Mouse (Mus musculus) kidney, adult 2 months (tissue): Measurements from ENCODE around the gene Tfb2m. TPM values are rescaled to one million over a fixed set of nuclear protein-coding genes. Genes with fewer than 3 reads are reported as not detected.

Source experiments
- DNase-seq: peaks from one replicate; pipeline ENCODE4 v3.0.0; 2021
- H3K27ac ChIP-seq: fragments of 200-500 bp; 2 replicates; pipeline ENCODE4 v1.5.1; 2012; ENCODE audit warnings: low read depth, low read length, control low read depth, inconsistent platforms; ENCODE audit not compliant: insufficient read depth
- H3K27me3 ChIP-seq: fragments of 200-500 bp; replicated peaks from 2 replicates; pipeline ENCODE4 v1.6.1; 2012; ENCODE audit warnings: mild to moderate bottlenecking, moderate library complexity, low read length, inconsistent platforms; ENCODE audit not compliant: control insufficient read depth, insufficient read depth
- H3K36me3 ChIP-seq: fragments of 200-500 bp; 2 replicates; pipeline ENCODE4 v1.6.1; 2012; ENCODE audit warnings: mild to moderate bottlenecking, moderate library complexity, low read length, inconsistent platforms; ENCODE audit not compliant: control insufficient read depth, insufficient read depth
- H3K4me1 ChIP-seq: fragments of 200-500 bp; 2 replicates; pipeline ENCODE4 v1.6.1; 2011; ENCODE audit warnings: low read length; ENCODE audit not compliant: control insufficient read depth, insufficient read depth
- H3K4me3 ChIP-seq: fragments of 200-500 bp; 2 replicates; pipeline ENCODE4 v1.5.1; 2011; ENCODE audit warnings: mild to moderate bottlenecking, low read depth, low read length, control low read depth; ENCODE audit not compliant: insufficient read depth
- CTCF ChIP-seq: fragments of 200-500 bp; conservative IDR thresholded peaks from 2 replicates; pipeline ENCODE4 v1.5.1; 2011; ENCODE audit warnings: low read depth, mild to moderate bottlenecking, control low read depth, low read length, moderate library complexity, mixed read lengths; ENCODE audit not compliant: insufficient read depth, insufficient read length
- POLR2A ChIP-seq: fragments of 200-500 bp; IDR thresholded peaks from one replicate; pipeline ENCODE4 v1.6.1; 2011; ENCODE audit warnings: low read depth, low read length, control low read depth
- WGBS: fragments of 180-500 bp; shearing (Covaris S2); methylation state at CpG from one replicate; pipeline ENCODE4 v1.1.7; 2018; 5-methylcytosine and 5-hydroxymethylcytosine counted together
- polyA plus RNA-seq: library from polyadenylated mRNA; depleted of rRNA; stranded (reverse); fragments of >200 nt; gene quantifications from 2 replicates; pipeline ENCODE4 v1.2.3, GENCODE M21; 2012

Tfb2m gene
- polyA plus RNA-seq, 1 experiment, result 18.8 TPM

- DNase-seq, result no peak
- Histone ChIP-seq H3K27ac (no peak overlapping the region), H3K4me1 (peaks cover 23% of the 10 kb centered on the region), H3K36me3 (no peaks in the 10 kb centered on the region), H3K4me3 (no peak overlapping the region), H3K27me3 (no peaks in the 10 kb centered on the region)
- TF ChIP-seq POLR2A (no peak), CTCF (no peak)
- 93% methylated on average over 4 of the region's 4 CpGs for WGBS
These were observed 38.2 kb upstream of the Tfb2m start for GRCm38 (mm10) chr1:179584220-179584619.

- TF ChIP-seq POLR2A, result no peak
- TF ChIP-seq CTCF, result no peak
- Histone ChIP-seq H3K27ac (no peak overlapping the region), H3K36me3 (no peaks in the 10 kb centered on the region), H3K4me3 (no peak overlapping the region), H3K27me3 (no peaks in the 10 kb centered on the region), H3K4me1 (peaks cover 22% of the 10 kb centered on the region)
- 93% methylated on average over 3 of the region's 3 CpGs for WGBS
- no peak for DNase-seq
These were observed 37.0 kb upstream of the Tfb2m start for GRCm38 (mm10) chr1:179583090-179583489.

DNA sequence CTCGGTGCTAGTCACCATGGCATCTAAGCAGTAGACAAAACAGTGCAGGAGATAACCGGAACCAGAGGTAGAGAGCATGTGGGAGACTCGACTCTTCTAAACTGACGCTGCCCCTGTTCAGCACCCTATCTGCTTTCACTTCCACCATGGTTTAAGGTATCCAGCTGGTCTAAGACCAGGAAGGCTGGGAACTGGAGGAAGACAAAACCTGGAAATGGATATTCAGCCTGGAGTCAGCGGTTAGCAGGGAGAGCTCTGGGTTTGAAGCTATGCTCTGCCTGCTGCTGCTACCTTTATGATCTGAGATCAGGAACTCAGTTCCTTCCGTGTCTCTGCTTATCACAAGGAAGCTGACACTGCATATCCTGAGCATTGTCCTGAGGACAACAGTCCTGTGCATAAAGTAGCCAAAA is 36.0 kb upstream of the Tfb2m start:
- Histone ChIP-seq H3K4me3 (no peak overlapping the region), H3K27me3 (no peaks in the 10 kb centered on the region), H3K36me3 (no peaks in the 10 kb centered on the region), H3K27ac (no peak overlapping the region), H3K4me1 (peaks cover 12% of the 10 kb centered on the region)
- WGBS, result 33% methylated on average over 6 of the region's 6 CpGs
- peak; percentile 49 for DNase-seq
- TF ChIP-seq CTCF, result no peak
- no peak for TF ChIP-seq POLR2A

GRCm38 (mm10) chr1:179581422-179581821 is 35.4 kb upstream of the Tfb2m start:
- Histone ChIP-seq H3K27ac (no peak overlapping the region), H3K4me3 (no peak overlapping the region), H3K4me1 (peaks cover 6% of the 10 kb centered on the region), H3K27me3 (no peaks in the 10 kb centered on the region), H3K36me3 (no peaks in the 10 kb centered on the region)
- no peak for TF ChIP-seq POLR2A
- no peak for TF ChIP-seq CTCF
- WGBS, result 71% methylated on average over 10 of the region's 10 CpGs
- DNase-seq, result no peak

DNA sequence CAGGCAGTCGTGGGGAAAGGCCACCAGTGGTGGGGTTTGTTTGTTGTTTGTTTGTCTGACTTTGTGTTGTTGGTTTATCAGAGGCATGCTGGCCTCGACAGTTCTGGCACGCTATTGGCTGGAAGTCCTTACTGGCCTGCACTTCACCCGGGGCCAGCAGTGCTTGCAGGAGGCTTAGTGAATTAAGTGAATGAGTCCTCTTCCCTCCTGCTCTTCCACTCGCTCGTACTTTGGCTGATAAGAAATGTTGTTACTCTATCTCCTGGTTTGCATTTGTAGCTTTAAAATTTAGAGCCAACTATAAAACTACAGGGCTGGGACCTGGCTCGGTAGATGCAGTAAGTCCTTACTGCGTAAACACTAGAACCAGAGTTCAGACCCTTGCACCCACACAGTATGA is 34.1 kb upstream of the Tfb2m start:
- Histone ChIP-seq H3K4me1 (0 out of 2 replicates have a peak, but pooled peaks cover 2% of the 10 kb centered on the region), H3K36me3 (no peaks in the 10 kb centered on the region), H3K27me3 (no peaks in the 10 kb centered on the region), H3K4me3 (no peak overlapping the region), H3K27ac (no peak overlapping the region)
- DNase-seq, result no peak
- WGBS, result 74% methylated on average over 8 of the region's 8 CpGs
- no peak for TF ChIP-seq CTCF
- TF ChIP-seq POLR2A, result no peak

DNA sequence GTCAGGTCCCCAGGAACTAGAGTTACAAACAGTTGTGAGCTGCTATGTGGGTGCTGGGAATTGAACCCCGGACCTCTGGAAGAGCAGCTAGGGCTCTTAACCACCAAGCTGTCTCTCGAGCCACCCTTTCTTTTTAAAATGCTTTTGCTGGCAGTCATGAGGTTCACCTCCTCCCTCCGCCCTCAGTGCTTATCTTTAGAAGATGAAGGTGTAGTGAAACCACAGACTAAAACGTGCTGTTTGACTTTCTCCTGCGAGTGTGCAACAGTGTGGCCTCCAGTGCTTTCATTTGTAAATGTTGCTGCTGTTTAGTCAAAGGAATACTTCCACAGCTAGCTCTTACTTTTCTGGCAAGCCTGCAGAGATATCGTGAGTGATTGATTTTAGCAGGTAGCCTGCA is 32.6 kb upstream of the Tfb2m start:
- DNase-seq, result no peak
- H3K27me3 ChIP-seq, result no peaks in the 10 kb centered on the region
- H3K4me1 ChIP-seq, result no peaks in the 10 kb centered on the region
- TF ChIP-seq POLR2A (no peak), CTCF (no peak)
- no peak overlapping the region for H3K4me3 ChIP-seq
- 77% methylated on average over 6 of the region's 6 CpGs for WGBS
- no peak overlapping the region for H3K27ac ChIP-seq
- no peaks in the 10 kb centered on the region for H3K36me3 ChIP-seq

GRCm38 (mm10) chr1:179573650-179574206 is 27.7 kb upstream of the Tfb2m start:
- H3K27ac ChIP-seq, result no peak overlapping the region
- peaks cover 6% of the 10 kb centered on the region for H3K4me1 ChIP-seq
- H3K27me3 ChIP-seq, result no peaks in the 10 kb centered on the region
- DNase-seq, result no peak
- H3K4me3 ChIP-seq, result no peak overlapping the region
- WGBS, result 70% methylated on average over 6 of the region's 6 CpGs
- no peak for TF ChIP-seq POLR2A
- no peak for TF ChIP-seq CTCF
- no peaks in the 10 kb centered on the region for H3K36me3 ChIP-seq
